Mouse (Mus musculus) embryonic facial prominence, embryonic 14.5 days (tissue): Measurements from ENCODE around the gene Ghrhr. TPM values are rescaled to one million over a fixed set of nuclear protein-coding genes. Genes with fewer than 3 reads are reported as not detected.
A peak's percentile ranks its signal among the peaks of the same experiment; 100 is the strongest.

ENCODE experiments used
- ATAC-seq: fragments of 200-750 bp; cut with Nextera tagmentation; 2 replicates; pipeline ENCODE4 v1.8.0; 2017; ENCODE audit warnings: low read depth, moderate number of reproducible peaks, moderate TSS enrichment
- DNase-seq: peaks from one replicate; pipeline ENCODE4 v3.0.0-alpha.2; 2015; ENCODE audit warnings: low spot score
- H3K27ac ChIP-seq: fragments of 300-500 bp; sonication (generic); replicated peaks from 2 replicates; pipeline ENCODE4 v1.5.1; 2014; ENCODE audit warnings: low read depth, mild to moderate bottlenecking, low read length, moderate library complexity
- H3K27me3 ChIP-seq: fragments of 300-500 bp; sonication (generic); replicated peaks from 2 replicates; pipeline ENCODE4 v1.6.1; 2014; ENCODE audit warnings: low read length; ENCODE audit not compliant: control insufficient read depth, insufficient read depth
- H3K36me3 ChIP-seq: fragments of 300-500 bp; sonication (generic); 2 replicates; pipeline ENCODE4 v1.6.1; 2014; ENCODE audit warnings: low read length, mixed read lengths; ENCODE audit not compliant: control insufficient read depth, insufficient read depth
- H3K4me1 ChIP-seq: fragments of 300-500 bp; sonication (generic); 2 replicates; pipeline ENCODE4 v1.6.1; 2014; ENCODE audit warnings: antibody characterized with exemption, low read length; ENCODE audit not compliant: control insufficient read depth, insufficient read depth
- H3K4me2 ChIP-seq: fragments of 300-500 bp; sonication (generic); 2 replicates; pipeline ENCODE4 v1.6.1; 2014; ENCODE audit warnings: low read depth, mild to moderate bottlenecking, low read length, moderate library complexity, mixed read lengths
- H3K4me3 ChIP-seq: fragments of 300-500 bp; sonication (generic); 2 replicates; pipeline ENCODE4 v1.5.1; 2014; ENCODE audit warnings: low read depth, mild to moderate bottlenecking, low read length
- H3K9ac ChIP-seq: fragments of 300-500 bp; sonication (generic); 2 replicates; pipeline ENCODE4 v1.6.1; 2014; ENCODE audit warnings: low read depth, mild to moderate bottlenecking, low read length, moderate library complexity, mixed read lengths
- H3K9me3 ChIP-seq: fragments of 300-500 bp; sonication (generic); 2 replicates; pipeline ENCODE4 v1.6.1; 2016; ENCODE audit warnings: low read length; ENCODE audit not compliant: control insufficient read depth
- WGBS: fragments of 180-500 bp; shearing (Covaris S2); extraction: QIAGEN DNeasy Blood & Tissue Kit; methylation state at CpG from one replicate; pipeline ENCODE4 v1.1.7; 2014; 5-methylcytosine and 5-hydroxymethylcytosine counted together
- polyA plus RNA-seq: library from polyadenylated mRNA; unstranded; fragments of >200 nt; fragmentation: Nextera tagmentation; extraction: Ambion mirVana; gene quantifications from 2 replicates; pipeline ENCODE4 v1.2.1, GENCODE M21; 2014

The Ghrhr gene
- polyA plus RNA-seq, 1 experiment from 2014 or later, result not detected

DNA sequence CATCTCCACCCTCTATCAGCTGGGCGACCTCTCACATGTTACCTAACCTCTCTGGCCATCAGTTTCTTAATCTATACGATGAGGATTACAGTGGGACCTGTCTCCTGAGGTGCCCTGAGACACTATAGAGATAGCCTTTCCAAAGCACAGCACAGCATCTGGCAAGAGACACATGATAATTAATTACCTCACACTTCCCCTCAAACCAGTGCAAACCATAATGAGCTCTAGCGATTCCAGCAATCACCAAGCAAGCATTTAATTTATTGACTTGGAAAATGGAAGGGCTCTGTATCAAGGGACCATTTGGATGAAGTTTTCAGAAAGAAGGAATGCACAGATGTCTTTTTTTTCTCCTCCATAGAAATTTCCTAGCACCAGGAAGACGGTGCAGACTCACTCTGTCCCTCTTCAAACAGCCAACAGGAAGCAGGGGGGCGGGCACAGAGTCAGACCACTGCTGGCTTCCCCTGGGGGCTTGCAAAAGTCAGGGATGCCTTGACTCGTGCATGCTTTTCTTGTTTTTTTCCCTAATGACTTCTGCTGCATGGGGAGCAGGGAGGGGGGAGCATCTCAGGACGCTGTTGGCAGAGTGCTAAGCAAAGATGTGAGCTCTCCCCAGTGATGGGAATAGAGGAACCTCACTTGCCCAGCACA is 34.2 kb downstream of the Ghrhr start:
- H3K4me2 ChIP-seq, result no peak overlapping the region
- H3K36me3 ChIP-seq, result no peaks in the 10 kb centered on the region
- no peak overlapping the region for H3K9ac ChIP-seq
- WGBS, result 39% methylated on average over 7 of the region's 7 CpGs
- ATAC-seq (no peak), DNase-seq (no peak)
- no peak overlapping the region for H3K27ac ChIP-seq
- H3K4me3 ChIP-seq, result no peak overlapping the region
- H3K4me1 ChIP-seq, result no peaks in the 10 kb centered on the region
- no peaks in the 10 kb centered on the region for H3K9me3 ChIP-seq
- no peaks in the 10 kb centered on the region for H3K27me3 ChIP-seq

DNA sequence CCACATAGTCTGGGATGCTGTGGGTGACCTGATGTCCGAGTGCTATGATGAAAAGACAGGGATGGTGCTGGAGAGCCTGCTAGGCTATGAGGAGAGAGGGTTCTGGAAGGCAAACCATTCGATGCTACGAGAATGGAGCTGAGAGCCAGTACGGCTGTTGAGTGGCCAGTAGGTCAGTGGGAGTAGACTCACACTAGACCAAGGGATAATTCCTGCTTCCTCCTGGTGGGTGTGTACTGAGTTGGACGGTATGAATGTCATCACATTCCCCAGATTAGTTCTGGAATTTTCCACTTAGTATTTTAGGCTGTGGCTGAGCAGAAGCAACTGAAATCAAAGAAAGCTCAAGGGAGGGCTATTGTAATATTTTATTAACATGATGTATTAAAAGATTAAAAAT is 34.9 kb downstream of the Ghrhr start:
- no peaks in the 10 kb centered on the region for H3K9me3 ChIP-seq
- no peak for ATAC-seq
- H3K27me3 ChIP-seq, result no peaks in the 10 kb centered on the region
- H3K36me3 ChIP-seq, result no peaks in the 10 kb centered on the region
- H3K9ac ChIP-seq, result no peak overlapping the region
- DNase-seq, result no peak
- no peaks in the 10 kb centered on the region for H3K4me1 ChIP-seq
- H3K27ac ChIP-seq, result no peak overlapping the region
- H3K4me2 ChIP-seq, result no peak overlapping the region
- no peak overlapping the region for H3K4me3 ChIP-seq
- 68% methylated on average over 5 of the region's 5 CpGs for WGBS

DNA sequence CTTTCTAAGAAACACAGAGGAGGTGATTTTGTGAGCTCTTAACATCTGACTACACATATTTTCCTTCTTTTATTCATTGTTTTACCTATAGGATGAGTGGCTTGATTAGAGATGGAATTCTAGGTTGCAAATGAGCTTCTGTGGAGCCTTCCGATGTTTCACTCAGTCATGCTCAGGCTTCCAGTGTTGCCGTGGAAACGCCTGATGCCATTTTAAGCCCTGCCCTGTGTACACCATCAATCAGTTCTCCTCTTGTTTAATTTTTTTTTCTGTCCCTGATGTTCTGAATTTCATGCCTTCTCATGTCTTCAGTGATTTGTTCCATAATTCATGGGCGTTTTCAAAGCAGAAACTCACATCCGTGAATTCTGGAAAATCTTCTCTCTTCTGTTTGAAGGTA is 40.1 kb downstream of the Ghrhr start:
- DNase-seq (no peak), ATAC-seq (no peak)
- 66% methylated on average over 5 of the region's 5 CpGs for WGBS
- H3K4me3 ChIP-seq, result no peak overlapping the region
- no peaks in the 10 kb centered on the region for H3K9me3 ChIP-seq
- H3K27me3 ChIP-seq, result no peaks in the 10 kb centered on the region
- H3K4me2 ChIP-seq, result no peak overlapping the region
- H3K36me3 ChIP-seq, result no peaks in the 10 kb centered on the region
- H3K9ac ChIP-seq, result no peak overlapping the region
- no peaks in the 10 kb centered on the region for H3K4me1 ChIP-seq
- H3K27ac ChIP-seq, result no peak overlapping the region

DNA sequence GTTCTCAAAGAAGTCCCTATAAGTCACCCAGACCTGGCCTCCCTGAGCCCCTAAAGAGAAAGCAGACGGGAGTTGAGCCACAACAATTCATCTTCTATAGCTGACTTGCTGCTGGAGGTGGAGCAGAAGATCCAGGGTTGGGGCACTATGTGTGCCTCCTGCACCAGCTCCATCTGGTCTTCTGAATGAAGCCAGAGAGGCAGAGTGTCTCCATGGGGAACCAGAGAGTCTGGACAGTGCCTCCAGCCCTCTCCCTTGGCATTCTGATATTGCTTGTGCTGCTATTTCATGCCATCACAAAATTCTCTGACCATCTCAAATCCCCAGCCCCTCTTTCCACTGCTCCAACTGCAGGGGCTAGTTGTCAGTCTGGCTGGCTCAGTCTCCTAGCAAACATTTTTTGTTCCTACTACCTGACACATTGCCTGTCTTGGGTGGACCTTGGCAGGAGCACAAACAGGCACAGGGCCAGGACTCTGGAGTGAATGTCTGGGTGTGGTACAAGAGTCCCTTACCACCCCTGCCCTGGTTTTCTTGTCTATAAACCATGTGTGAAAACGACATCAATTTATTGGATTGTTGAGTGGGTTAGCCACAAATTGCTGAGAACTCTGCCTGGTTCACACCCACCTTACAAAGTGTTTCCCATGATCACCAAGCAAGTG is 42.8 kb downstream of the Ghrhr start:
- Histone ChIP-seq H3K27me3 (no peaks in the 10 kb centered on the region), H3K27ac (no peak overlapping the region), H3K4me3 (no peak overlapping the region), H3K9ac (no peak overlapping the region), H3K4me1 (no peaks in the 10 kb centered on the region), H3K36me3 (no peaks in the 10 kb centered on the region), H3K4me2 (no peak overlapping the region), H3K9me3 (no peaks in the 10 kb centered on the region)
- ATAC-seq (no peak), DNase-seq (no peak)
- WGBS, result 40% methylated on average over 2 of the region's 2 CpGs

DNA sequence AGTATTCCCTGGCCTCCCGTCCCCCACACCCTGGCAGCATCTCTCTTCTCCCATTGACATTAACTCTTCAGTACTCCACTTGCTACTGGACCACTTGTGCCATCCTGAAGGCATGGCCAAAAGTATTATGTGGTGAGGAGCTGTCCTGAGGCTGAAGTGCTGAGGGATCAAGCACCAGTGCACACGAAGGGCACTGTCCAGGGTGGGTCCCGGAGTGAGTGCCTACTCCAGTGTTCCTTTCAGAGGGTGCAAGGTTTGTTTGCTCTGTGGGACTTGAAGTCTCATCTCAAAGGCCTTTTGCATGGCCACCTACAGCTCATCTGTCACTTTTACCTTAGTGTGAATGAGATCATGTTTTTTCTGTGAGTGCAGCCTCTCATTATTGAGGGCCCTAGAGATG is 44.3 kb downstream of the Ghrhr start:
- no peak overlapping the region for H3K9ac ChIP-seq
- H3K9me3 ChIP-seq, result no peaks in the 10 kb centered on the region
- H3K27ac ChIP-seq, result no peak overlapping the region
- ATAC-seq, result no peak
- H3K4me3 ChIP-seq, result no peak overlapping the region
- H3K4me1 ChIP-seq, result no peaks in the 10 kb centered on the region
- WGBS, result 69% methylated on average over 3 of the region's 3 CpGs
- no peak for DNase-seq
- H3K36me3 ChIP-seq, result no peaks in the 10 kb centered on the region
- no peaks in the 10 kb centered on the region for H3K27me3 ChIP-seq
- H3K4me2 ChIP-seq, result no peak overlapping the region

DNA sequence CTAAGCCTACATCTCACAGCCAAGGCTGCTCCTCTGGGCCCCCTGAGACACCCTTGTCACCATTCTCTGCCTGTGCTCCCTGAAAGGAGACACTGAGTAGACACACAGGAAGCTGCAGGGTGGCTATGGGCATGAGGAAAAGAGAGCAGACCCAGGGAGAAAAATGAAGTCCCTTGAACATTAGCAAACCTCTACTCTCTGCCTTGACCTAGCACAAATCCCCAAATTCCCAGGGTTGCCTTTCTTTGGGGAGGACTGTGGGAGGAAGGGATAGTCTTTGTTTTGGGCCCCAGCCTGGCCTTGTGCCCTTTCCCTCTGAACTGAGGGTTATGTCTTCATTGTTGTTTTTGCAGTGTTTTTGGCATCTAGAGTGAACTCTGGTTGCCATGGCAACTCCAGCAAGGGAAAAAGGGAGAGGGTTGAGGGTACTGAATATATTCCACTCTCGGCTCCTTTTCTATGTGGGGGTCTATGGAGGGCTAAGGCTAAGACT is 44.8 kb downstream of the Ghrhr start:
- Histone ChIP-seq H3K36me3 (no peaks in the 10 kb centered on the region), H3K4me3 (no peak overlapping the region), H3K4me2 (no peak overlapping the region), H3K27me3 (no peaks in the 10 kb centered on the region), H3K9ac (no peak overlapping the region), H3K9me3 (no peaks in the 10 kb centered on the region), H3K4me1 (no peaks in the 10 kb centered on the region), H3K27ac (no peak overlapping the region)
- WGBS, result 36% methylated on average over 1 of the region's 1 CpGs
- ATAC-seq (no peak), DNase-seq (peak; percentile 17)

DNA sequence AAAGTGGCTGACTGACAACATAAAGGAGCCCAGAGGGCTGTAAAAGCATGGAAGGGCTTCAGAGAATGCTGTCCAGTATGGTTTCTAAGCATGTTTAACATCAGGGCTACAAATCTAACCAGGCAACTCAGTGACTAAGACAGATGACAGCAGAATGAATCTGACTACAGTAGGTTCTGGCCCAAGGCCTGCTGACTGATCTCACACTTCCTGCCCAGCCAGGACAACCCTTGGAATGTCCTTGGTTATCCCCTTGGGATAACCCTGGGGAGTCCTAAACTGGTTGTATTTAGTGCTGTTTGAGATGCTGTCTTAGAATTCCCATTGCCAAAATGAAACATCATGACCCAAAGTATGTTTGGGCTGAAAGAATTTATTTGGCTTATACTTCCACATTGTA is 56.0 kb downstream of the Ghrhr start:
- H3K36me3 ChIP-seq, result no peaks in the 10 kb centered on the region
- H3K4me1 ChIP-seq, result peaks cover 8% of the 10 kb centered on the region; the same call in 1 of the 2 replicates
- no peak overlapping the region for H3K4me2 ChIP-seq
- no peak overlapping the region for H3K9ac ChIP-seq
- no peak overlapping the region for H3K4me3 ChIP-seq
- H3K27me3 ChIP-seq, result no peaks in the 10 kb centered on the region
- H3K27ac ChIP-seq, result no peak overlapping the region
- ATAC-seq, result no peak
- DNase-seq, result no peak
- H3K9me3 ChIP-seq, result no peaks in the 10 kb centered on the region

DNA sequence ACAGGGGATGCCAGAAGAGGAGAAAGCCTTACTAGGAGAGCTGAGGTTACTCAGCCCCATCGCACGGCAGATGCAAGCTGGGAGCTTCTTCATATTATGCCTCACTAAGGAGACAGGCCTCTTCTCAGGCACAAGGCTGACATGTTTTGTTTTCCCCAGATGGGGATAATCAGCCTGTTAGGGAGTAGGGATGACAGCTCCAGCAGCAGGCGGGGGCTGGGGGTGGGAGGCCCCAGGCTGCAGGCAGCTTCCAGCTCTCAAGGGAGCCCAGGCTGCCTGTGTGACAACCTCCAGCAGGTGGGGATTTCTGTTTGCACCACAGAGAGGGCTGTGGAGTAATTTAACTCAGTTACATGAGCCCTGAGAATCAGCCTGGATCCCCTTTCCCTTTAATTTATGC is 58.3 kb downstream of the Ghrhr start:
- Histone ChIP-seq H3K9me3 (no peaks in the 10 kb centered on the region), H3K4me1 (peaks cover 8% of the 10 kb centered on the region; the same call in 1 of the 2 replicates), H3K4me3 (no peak overlapping the region), H3K27ac (no peak overlapping the region), H3K27me3 (no peaks in the 10 kb centered on the region), H3K36me3 (no peaks in the 10 kb centered on the region), H3K9ac (0 out of 2 replicates have a peak overlapping the region, but pooled peaks have one; percentile 6), H3K4me2 (no peak overlapping the region)
- ATAC-seq, result peak; percentile 85
- DNase-seq, result peak; percentile 87
- WGBS, result 0% methylated on average over 2 of the region's 3 CpGs
